Mouse (Mus musculus) stomach, embryonic 16.5 days (tissue): ENCODE measurements around the gene Ncor2. TPM values are rescaled to one million over a fixed set of nuclear protein-coding genes. Genes with fewer than 3 reads are reported as not detected.

ENCODE experiments used
- ATAC-seq: fragments of 200-750 bp; cut with Nextera tagmentation; 2 replicates; pipeline ENCODE4 v1.8.0; 2017; ENCODE audit warnings: moderate number of reproducible peaks, moderate TSS enrichment; ENCODE audit not compliant: insufficient read depth, low FRiP score
- H3K27ac ChIP-seq: fragments of 300-500 bp; sonication (generic); 2 replicates; pipeline ENCODE4 v1.5.1; 2014; ENCODE audit warnings: low read length
- H3K27me3 ChIP-seq: fragments of 300-500 bp; sonication (generic); 2 replicates; pipeline ENCODE4 v1.6.1; 2014; ENCODE audit warnings: low read length, control low read depth, mixed read lengths; ENCODE audit not compliant: control insufficient read depth, insufficient read depth
- H3K36me3 ChIP-seq: fragments of 300-500 bp; sonication (generic); 2 replicates; pipeline ENCODE4 v1.6.1; 2014; ENCODE audit warnings: low read length; ENCODE audit not compliant: control insufficient read depth, insufficient read depth
- H3K4me1 ChIP-seq: fragments of 300-500 bp; sonication (generic); 2 replicates; pipeline ENCODE4 v1.6.1; 2014; ENCODE audit warnings: low read length, control low read depth, mixed read lengths; ENCODE audit not compliant: control insufficient read depth, insufficient read depth
- H3K4me2 ChIP-seq: fragments of 300-500 bp; sonication (generic); 2 replicates; pipeline ENCODE4 v1.6.1; 2014; ENCODE audit warnings: low read depth, low read length, mixed read lengths
- H3K4me3 ChIP-seq: fragments of 300-500 bp; sonication (generic); replicated peaks from 2 replicates; pipeline ENCODE4 v1.5.1; 2014; ENCODE audit warnings: mild to moderate bottlenecking, low read length
- H3K9ac ChIP-seq: fragments of 300-500 bp; sonication (generic); 2 replicates; pipeline ENCODE4 v1.6.1; 2014; ENCODE audit warnings: low read length
- H3K9me3 ChIP-seq: fragments of 300-500 bp; sonication (generic); replicated peaks from 2 replicates; pipeline ENCODE4 v1.6.1; 2016; ENCODE audit warnings: low read length, control low read depth; ENCODE audit not compliant: control insufficient read depth
- WGBS: fragments of 180-500 bp; shearing (Covaris S2); extraction: QIAGEN DNeasy Blood & Tissue Kit; methylation state at CpG from one replicate; pipeline ENCODE4 v1.1.7; 2014; 5-methylcytosine and 5-hydroxymethylcytosine counted together
- polyA plus RNA-seq: library from polyadenylated mRNA; unstranded; fragments of >200 nt; fragmentation: Nextera tagmentation; extraction: Ambion mirVana; gene quantifications from 2 replicates; pipeline ENCODE4 v1.2.1, GENCODE M21; 2015

Ncor2 gene
- polyA plus RNA-seq, 1 experiment from 2014 or later, result 24.6 TPM

DNA sequence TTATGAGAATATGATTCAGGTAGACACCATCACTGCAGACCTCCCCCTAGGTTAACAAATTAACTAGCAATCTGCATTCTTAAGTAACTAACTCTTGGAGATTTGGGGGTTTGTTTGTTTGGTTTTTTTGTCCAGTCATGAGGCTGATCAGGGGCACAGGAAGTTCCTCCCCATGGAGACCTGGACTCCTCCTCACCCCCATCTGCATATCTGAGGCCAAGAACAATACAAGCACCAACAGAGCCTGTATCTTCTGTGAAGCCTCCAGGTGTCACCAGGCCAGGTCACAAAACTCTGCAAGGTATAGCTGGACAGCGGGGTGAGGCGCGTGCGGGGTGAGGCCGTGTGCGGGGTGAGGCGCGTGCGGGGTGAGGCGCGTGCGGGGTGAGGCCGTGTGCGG lies 13.0 kb downstream of the Ncor2 start:
- no peaks in the 10 kb centered on the region for H3K27me3 ChIP-seq
- no peak overlapping the region for H3K4me3 ChIP-seq
- no peaks in the 10 kb centered on the region for H3K36me3 ChIP-seq
- no peak overlapping the region for H3K4me2 ChIP-seq
- H3K4me1 ChIP-seq, result peaks cover 77% of the 10 kb centered on the region
- no peak overlapping the region for H3K9ac ChIP-seq
- no peak for ATAC-seq
- H3K9me3 ChIP-seq, result no peaks in the 10 kb centered on the region
- H3K27ac ChIP-seq, result peak overlapping the region; percentile 78
- WGBS, result 85% methylated on average over 14 of the region's 14 CpGs

DNA sequence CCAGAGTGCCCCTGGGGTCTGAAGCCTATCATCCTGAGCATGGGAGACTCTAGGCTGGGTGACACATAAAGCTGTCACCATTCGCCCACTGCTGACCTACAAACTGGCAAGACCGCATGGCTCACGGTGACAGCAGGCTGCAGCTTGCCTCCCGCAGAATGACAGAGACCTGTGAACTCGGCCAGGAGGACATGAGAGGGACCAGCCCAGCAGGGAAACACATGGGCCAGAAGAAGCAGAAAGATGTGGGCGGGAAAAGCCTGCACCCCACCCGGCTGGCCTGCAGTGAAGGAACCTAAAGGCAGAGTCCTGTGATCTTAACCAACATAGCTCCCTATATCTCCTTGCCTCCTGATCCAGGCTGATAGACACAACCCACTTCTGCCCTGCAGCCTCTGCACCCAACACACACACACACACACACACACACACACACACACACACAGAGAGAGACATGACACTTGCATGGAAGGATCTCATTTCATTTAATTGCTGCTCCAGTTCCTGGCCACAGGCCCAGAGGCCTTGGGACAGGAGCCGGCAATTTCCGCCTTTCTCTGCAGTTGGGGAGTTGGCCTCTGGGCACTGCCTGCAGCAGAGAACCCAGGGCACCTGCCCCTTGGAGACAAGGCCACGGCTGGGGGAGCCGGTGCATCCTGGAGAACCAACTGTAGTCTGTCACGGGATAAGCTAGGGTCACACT lies 14.4 kb downstream of the Ncor2 start:
- no peak overlapping the region for H3K4me2 ChIP-seq
- peak; percentile 39 for ATAC-seq

DNA sequence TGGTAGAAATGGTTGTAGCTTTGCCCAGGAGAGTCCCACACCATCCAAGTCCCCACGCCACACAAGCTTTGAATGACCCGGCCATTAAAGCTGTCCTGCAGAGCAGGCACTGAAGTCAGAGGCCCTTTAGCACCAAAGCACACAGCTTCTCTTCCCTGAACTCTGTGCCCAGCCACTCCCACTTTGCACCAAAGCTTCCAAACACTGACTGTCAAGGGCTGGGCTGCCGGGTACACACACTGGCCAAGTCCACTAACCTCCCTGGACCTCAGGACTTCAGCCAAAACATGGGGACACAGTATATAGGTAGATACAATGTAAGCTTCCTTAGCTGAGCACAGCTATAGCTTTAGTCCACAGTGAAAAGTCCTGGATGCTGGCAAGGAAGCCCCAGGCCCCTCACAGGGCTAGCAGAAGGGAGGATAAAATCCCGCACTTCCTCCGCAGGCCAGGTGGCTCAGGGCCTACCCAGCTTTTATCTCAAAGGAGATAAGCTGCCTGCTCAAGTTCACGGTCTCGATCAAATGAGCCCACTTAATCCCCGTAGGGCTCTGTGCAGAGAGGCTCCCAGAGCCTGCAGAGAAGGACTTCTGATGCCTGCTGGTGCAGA lies 15.5 kb downstream of the Ncor2 start:
- H3K4me1 ChIP-seq, result peaks cover 83% of the 10 kb centered on the region

More for the DNA sequence above, 14.4 kb downstream of the Ncor2 start:
- Histone ChIP-seq H3K27me3 (no peaks in the 10 kb centered on the region), H3K4me1 (peaks cover 75% of the 10 kb centered on the region), H3K4me3 (no peak overlapping the region), H3K9me3 (no peaks in the 10 kb centered on the region), H3K27ac (peak overlapping the region; percentile 78), H3K36me3 (no peaks in the 10 kb centered on the region), H3K9ac (peak overlapping the region; percentile 16; the same call in 1 of the 2 replicates)
- 24% methylated on average over 12 of the region's 12 CpGs for WGBS

DNA sequence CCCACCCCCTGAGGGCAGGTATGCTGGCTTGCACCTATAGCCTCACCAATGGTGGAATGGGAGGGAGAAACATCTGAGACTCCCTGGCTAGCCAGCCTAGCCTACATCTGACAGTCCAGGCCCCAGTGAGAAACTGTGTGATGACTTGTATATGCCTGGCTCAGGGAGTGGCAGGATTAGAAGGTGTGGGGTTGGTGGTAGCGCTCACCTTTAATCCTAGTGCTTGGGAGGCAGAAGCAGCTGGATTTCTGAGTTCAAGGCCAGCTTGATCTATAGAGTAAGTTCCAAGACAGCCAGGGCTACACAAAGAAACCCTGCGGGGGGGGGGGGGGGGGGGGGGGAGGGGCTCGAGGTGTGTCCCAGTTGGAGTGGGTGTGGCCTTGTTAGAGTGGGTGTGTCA lies 16.6 kb downstream of the Ncor2 start:
- Histone ChIP-seq H3K36me3 (no peaks in the 10 kb centered on the region), H3K9me3 (no peaks in the 10 kb centered on the region), H3K27ac (no peak overlapping the region), H3K4me3 (no peak overlapping the region), H3K27me3 (no peaks in the 10 kb centered on the region), H3K4me2 (no peak overlapping the region), H3K9ac (no peak overlapping the region), H3K4me1 (peaks cover 88% of the 10 kb centered on the region)
- 31% methylated on average over 3 of the region's 3 CpGs for WGBS
- no peak for ATAC-seq

More for the DNA sequence above, 15.5 kb downstream of the Ncor2 start:
- Histone ChIP-seq H3K9me3 (no peaks in the 10 kb centered on the region), H3K4me3 (no peak overlapping the region), H3K27ac (peak overlapping the region; percentile 62), H3K36me3 (no peaks in the 10 kb centered on the region), H3K27me3 (no peaks in the 10 kb centered on the region), H3K9ac (peak overlapping the region; percentile 52), H3K4me2 (no peak overlapping the region)
- ATAC-seq, result no peak
- WGBS, result 33% methylated on average over 8 of the region's 8 CpGs

DNA sequence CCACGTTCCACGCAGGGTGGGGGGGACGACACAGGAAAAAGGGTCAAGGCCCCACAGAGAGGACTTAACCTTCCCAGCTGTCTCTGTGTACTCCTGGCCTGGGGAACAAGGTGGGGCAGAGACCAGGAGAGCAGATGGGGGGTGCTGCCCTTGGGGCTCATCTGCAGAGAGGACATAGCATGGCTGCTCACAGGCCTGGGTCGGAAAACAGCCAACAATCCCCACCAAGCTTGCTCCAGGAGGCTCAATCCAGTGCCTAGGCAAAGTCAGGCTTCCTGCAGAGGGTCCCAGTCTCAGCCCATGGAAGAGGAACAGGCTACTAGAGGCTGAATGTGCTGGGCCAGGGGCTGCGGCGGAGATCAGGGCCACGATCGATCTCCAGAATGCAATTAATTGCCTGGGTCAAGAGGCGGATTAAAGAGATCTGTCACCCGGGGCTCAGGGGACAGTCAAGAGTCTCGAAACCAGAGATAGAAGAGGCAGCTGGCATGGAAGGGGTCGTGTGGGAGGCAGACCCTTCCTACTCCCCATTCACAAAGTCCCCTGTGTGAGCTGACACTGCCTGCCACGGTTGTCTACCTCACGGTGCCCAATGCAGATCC lies 19.1 kb downstream of the Ncor2 start:
- Histone ChIP-seq H3K4me2 (peak overlapping the region; percentile 54; the same call in 1 of the 2 replicates), H3K9me3 (no peaks in the 10 kb centered on the region), H3K4me1 (peaks cover 90% of the 10 kb centered on the region), H3K27me3 (no peaks in the 10 kb centered on the region), H3K27ac (peak overlapping the region; percentile 81), H3K36me3 (no peaks in the 10 kb centered on the region), H3K9ac (no peak overlapping the region; the same call in none of the 2 replicates), H3K4me3 (no peak overlapping the region)
- no peak for ATAC-seq
- 45% methylated on average over 14 of the region's 14 CpGs for WGBS

DNA sequence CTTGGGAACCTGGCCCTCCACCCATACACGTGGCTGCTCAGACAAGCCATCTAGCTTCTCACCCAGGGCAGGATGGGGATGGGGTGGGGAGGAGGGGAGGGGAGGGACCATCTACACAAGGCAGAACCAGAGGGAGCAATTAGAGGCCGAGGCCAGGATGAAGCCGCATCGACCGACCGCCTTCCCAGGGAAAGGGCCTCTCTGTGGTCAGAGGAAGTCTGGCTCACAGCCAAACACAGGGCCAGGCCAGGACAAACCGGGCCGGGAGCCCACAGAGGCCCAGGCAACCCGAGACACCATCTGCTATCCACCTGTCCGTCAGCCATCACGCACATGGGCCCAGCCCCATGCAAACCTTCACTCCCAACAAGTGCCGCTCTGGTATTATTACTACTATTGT lies 19.7 kb downstream of the Ncor2 start:
- Histone ChIP-seq H3K36me3 (no peaks in the 10 kb centered on the region), H3K27me3 (no peaks in the 10 kb centered on the region), H3K9ac (peak overlapping the region; percentile 60; the same call in 1 of the 2 replicates), H3K4me2 (peak overlapping the region; percentile 54), H3K9me3 (no peaks in the 10 kb centered on the region), H3K4me1 (peaks cover 87% of the 10 kb centered on the region), H3K4me3 (no peak overlapping the region), H3K27ac (peak overlapping the region; percentile 83)
- peak; percentile 74 for ATAC-seq
- WGBS, result 9% methylated on average over 12 of the region's 12 CpGs

DNA sequence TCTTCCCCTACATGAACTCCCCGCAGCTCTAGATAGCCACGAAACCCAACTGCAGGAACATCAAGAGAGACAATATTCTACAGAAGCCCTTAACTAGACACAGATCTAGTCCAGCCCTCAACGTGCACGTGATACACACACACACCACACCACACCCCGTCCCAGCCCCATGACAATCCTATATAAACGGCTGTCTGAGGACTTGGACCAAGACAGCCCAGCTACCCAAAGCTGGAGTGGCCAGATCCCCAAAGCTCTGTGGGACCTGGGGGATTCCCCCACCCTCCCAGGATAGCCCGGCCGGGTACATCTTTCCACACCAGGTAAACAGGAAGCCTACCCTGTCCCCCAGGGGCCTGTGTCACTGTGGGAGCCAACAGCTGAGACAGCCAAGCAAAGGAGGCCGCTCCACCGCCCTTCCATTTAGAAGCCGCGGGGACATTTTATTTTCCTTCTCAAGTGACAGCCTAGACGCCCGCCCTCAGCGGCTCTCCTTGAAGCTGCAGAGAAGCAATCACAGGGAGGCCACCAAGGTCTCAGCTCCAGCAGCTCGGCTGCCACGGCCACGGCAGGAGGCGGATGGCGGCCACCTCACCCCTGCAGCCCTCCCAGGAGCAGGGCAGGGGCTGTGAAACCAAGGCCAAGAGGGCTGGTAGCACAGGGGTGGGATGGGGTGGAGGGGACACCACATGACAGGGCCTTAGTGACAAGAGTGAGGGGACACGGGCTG lies 20.6 kb downstream of the Ncor2 start:
- no peaks in the 10 kb centered on the region for H3K9me3 ChIP-seq
- H3K27me3 ChIP-seq, result no peaks in the 10 kb centered on the region
- peaks cover 86% of the 10 kb centered on the region for H3K4me1 ChIP-seq
- peak overlapping the region; percentile 54 for H3K4me2 ChIP-seq
- no peaks in the 10 kb centered on the region for H3K36me3 ChIP-seq
- WGBS, result 13% methylated on average over 21 of the region's 21 CpGs
- ATAC-seq, result peak; percentile 22; the same call in 1 of the 2 replicates
- H3K4me3 ChIP-seq, result 0 out of 2 replicates have a peak overlapping the region, but pooled peaks have one; percentile 7
- peak overlapping the region; percentile 60 for H3K9ac ChIP-seq
- peak overlapping the region; percentile 83 for H3K27ac ChIP-seq

DNA sequence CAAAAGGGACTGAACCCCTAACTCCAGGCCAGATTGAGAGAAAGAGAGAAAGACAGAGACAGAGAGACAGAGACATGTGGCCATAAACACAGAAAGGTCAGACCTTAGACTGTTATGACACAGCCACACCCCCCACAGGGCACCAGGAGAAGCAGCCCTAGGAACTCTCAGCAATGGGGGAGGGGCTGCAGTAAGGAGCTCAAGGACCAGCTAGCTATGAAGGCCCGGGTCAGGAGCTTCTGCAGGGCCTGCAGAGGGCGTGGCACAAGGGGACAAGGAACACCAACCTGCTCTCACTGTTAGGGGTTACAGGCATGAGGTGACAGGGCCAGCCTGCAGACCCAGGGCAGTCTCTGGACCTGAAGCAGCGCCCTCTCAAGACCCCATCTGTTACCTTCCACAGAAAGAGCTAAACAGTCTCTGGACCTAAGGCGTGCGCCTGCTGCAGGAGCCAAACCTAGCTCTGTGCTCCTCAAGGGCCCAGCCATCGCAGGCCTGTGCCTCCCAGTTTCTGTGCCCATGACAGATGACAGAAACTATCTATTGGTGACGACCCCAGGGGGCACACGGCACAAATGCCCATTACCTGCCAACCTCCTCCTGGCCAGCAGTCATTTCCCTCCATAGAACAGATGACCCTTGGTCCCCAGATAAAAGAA lies 21.5 kb downstream of the Ncor2 start:
- no peaks in the 10 kb centered on the region for H3K9me3 ChIP-seq
- no peak for ATAC-seq
- H3K9ac ChIP-seq, result peak overlapping the region; percentile 60; the same call in 1 of the 2 replicates
- no peaks in the 10 kb centered on the region for H3K36me3 ChIP-seq
- no peak overlapping the region for H3K4me3 ChIP-seq
- WGBS, result 50% methylated on average over 8 of the region's 8 CpGs
- peak overlapping the region; percentile 15; the same call in 1 of the 2 replicates for H3K4me2 ChIP-seq
- H3K4me1 ChIP-seq, result peaks cover 86% of the 10 kb centered on the region
- H3K27ac ChIP-seq, result peak overlapping the region; percentile 83
- H3K27me3 ChIP-seq, result no peaks in the 10 kb centered on the region
